Mouse (Mus musculus) cerebellum, adult 2 months (tissue): Measurements from ENCODE around the gene Nbea.

Experiments used
- CTCF ChIP-seq: fragments of 200-500 bp; IDR thresholded peaks from 2 replicates; pipeline ENCODE4 v1.5.1; 2011; ENCODE audit warnings: low read depth, mild to moderate bottlenecking, control low read depth, low read length, moderate library complexity, borderline replicate concordance; ENCODE audit not compliant: insufficient read depth
- POLR2A ChIP-seq: fragments of 200-500 bp; IDR thresholded peaks from 2 replicates; pipeline ENCODE4 v1.6.1; 2011; ENCODE audit warnings: low read length, control low read depth, borderline replicate concordance; ENCODE audit not compliant: insufficient read depth

DNA sequence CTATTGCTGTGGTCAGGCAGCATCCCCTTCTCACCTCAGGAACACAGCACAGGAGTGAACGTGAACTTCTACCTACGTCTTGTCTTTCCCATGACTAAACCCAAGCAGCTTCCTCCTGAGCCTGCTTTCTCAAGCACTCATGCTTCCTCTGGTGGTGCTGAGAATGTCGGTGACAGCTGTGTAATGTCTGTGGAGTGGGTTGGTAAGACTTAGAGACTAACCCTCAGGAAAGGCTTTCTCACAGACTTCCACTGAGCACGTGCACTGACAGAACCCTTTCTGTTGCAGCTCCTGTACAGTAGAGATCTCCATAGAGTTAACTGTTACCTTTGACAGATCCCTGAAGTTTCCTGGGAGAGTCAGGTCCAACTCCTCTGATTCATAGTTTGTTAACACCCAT lies 473.2 kb downstream of the Nbea start:
- no peak for TF ChIP-seq POLR2A
- TF ChIP-seq CTCF = no peak
